Mouse (Mus musculus) cerebellum, adult 11 months (tissue): Measurements from ENCODE around the gene Map3k4.

ENCODE experiments used
- DNase-seq: peaks from one replicate; pipeline ENCODE4 v3.0.0; 2022

Gene Map3k4

DNA sequence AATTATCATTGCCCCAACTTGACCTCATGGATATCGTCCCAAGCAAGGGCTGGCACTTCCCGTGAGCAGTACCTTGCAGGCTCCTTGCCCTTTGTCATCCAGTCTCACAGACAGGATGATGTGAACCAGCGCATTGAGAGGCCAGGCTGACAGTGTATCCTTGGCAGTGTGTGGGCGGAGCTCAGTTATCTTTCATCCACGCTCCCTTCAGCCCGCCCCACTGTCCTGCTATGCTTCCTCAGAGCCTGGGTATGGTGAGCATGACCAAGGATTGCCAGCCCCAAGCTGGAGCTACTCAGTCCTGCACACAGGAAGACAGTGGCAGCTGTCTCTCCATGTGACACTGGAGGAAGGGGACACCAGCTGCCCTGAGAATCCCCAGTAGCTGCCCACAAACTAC, 102.4 kb downstream of the Map3k4 start:
- DNase-seq, result no peak

DNA sequence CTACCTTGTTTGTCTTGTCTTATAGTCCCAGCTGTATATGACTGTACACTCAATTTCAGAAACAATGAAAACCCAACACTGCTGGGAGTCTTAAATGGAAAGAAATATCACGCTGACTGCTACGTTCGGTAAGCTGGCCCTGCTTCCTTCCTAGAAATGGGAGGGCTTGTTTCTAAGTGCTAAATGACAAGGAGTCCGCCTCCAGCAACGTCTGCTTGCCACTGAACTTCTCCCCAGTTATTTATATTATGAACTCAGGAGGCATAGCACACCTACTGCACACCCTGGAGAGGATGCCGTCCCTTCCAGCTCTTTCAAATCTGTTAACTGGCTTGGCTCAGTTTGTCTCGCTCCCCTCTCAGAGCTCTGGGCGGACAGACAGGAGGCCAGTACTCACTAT, 105.2 kb downstream of the Map3k4 start:
- no peak for DNase-seq

DNA sequence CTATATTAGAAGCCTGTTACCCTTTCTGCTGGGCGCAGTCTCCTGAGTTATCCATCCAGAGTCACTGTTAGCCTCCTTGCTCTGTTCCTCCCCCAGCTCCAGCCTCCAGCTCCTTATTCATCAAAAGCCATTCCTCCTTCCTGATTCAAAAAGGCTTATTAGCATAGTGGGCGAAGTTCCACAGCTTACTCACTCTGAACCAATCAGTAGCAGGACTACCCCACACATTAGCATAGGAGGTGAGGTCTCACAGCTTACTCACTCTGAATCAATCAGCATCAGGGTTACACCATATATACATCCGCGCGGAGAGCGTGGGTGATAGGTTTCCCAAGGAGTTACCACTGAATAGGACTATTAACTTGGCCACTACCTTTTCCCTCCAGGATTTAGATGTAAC, 106.3 kb downstream of the Map3k4 start:
- no peak for DNase-seq

DNA sequence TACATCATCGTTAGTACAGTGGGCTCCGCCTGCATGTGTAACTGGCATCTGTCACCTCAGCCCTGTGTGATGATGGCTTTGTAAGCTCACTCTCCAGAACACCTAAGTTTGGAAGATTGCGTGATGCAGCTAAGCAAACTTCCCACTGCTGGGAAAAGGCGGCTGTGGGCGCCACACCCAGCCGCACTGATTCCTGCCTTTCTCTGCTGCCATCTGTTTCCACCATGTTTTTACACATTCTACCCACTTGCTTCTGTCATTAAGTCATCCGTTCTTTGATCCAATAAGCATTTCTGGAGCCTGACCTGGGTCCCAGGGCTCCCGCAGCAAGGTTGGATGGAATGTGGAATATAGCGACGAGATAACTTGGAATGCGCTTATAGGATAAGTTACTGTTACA, 106.7 kb downstream of the Map3k4 start:
- DNase-seq, result no peak

DNA sequence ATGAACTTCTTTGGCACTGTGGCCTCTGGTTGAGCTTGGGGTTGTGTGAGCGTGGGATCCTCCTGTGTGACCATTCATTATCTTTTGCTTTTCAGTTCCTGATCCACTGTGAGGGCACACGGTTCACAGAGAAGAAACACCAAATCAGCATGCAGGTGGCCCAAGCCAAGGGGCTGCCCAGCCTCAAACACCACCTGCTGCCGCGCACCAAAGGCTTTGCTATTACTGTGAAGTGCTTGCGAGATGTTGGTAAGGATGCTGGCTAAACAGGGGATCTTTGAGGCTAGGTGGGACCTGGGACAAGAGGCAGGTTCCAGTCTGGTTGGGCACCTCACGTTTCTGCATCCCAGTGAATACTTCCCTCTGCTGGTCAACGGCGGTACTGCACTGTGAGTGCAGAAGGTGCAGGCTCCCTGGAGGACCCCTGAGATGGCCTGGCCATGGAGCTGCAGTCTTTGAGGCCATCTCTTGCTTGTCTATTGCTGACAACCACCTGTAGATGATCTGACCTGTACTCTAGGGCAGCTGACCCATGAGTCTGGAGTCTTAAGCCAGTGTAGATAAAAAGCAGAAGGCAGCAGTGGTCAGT, 108.0 kb downstream of the Map3k4 start:
- peak; percentile 78 for DNase-seq

DNA sequence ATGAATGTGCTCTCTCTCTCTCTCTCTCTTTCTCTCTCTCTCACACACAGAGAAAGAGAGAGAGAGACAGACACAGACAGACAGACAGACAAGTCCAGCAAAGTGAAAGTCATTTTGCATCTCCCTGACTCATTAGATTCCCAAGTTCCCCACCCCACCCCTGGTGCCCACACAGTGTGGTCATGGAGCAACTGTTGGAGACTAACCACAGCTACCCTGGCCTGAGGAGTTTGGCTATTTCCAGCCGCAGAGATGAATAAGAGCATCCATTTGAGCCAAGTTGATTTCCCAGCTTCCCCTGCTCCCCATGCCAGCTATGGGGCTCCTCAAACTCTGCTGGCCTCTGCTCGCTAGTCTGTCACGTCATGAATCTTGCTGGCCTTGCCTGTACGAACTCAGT, 109.1 kb downstream of the Map3k4 start:
- no peak for DNase-seq

DNA sequence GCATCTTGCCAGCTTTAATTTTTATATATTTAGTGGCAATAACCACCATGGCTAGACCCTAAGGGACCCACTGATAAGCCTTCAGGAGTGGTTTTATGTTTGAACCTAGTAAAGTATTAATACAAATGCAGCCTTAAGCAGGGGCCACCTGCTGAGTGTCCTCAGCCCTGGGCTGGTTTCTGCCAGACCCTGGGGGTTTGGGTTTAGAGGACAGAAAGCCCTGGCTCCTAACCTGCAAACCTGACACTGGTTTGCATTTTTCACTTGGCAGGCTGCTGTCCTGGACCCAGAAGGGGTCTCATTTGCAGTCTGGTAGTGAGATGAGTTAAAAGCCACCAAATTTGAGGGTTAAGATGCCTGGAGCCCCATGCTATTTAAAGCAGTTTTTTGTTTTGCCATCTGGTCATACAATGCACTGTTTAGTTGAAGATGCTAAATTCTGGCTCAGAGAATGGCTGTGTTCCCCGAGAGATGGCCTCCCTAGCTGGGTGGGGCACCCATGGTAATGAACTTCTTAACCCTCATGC, 111.5 kb downstream of the Map3k4 start:
- no peak for DNase-seq

DNA sequence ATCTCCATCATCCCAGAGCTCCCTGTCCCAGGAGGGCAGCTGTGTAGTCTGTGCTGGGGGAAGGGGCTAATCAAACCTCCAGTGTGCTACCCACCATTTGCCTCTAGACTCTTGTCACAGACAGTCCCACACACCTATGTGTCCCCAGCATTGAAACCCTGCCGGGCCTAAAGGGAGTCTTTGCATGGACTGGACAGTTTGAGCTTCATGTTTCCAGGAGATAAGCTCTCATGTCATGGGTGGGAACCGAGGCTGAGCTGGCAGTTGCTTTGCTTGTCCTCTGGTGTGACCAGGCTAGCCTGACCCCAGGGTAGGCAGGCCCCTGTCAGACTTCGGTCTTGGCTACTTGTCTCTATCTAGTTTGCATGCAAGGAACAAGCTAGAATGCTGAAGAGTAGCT, 112.3 kb downstream of the Map3k4 start:
- no peak for DNase-seq

DNA sequence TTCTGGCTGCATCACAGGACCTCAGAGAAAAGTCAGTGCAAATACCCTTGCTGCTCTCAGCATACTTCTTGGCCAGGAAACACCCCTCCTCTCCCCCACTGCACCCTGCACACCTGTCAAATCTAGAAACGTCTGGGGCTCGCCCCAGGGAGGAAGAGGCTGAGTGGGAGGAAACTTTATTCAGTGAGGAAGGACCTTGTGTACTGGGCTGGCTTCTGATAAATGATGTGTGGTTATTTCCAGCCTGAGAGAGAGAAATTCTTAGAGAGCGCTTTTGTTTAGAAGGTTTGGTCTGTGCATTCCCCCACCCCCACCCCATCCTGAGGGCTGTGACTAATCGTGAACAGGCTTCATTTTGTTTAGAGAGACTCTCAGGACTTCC, 112.9 kb downstream of the Map3k4 start:
- DNase-seq, result no peak

DNA sequence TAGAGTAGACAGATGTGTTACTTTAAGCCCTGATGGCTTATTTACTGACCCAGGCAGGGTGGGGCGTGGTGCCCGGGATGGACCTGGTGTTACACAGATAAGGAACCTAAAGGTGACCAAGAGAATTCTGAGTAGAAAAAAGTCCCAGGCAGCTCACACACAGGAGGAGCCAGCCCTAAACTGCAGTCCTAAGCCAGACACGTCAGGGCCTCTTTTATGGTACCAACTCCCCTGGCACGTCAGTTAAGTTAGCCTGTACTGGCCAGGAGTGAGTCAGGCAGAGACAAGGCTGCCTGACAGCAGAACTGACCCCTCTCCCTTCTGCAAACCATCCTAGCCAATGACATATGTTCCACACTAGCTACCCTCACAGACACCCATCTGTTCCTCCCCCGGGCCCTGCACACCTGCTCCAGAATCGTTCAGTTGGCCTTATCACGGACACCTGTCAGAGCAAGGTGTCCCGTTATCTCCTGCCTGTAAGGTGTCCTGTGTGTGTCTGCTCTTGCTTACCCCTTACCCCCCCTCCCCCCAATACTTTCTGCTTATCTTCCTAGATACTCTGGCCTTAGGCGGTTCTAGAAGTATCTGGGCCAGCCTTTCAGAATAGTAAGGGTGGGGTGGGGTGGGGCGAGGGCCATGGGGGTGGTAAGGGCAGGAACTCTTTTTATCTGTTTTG, 113.4 kb downstream of the Map3k4 start:
- DNase-seq, result no peak

DNA sequence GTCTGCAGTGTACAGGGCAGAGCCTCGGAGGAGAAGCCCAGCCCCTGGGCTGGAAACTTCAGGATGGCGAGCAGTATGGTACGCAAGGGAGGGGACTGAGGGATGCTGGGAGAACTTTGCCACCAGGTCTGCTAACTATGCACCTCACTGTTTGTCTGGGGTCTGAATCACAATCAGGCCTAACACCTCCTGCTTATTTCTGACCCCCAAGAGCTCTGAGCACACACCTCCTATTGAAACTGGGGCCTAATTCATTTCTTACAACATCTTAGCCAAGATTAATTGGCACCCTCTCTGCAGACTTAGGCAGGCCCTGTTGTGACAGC, 113.9 kb downstream of the Map3k4 start:
- no peak for DNase-seq

DNA sequence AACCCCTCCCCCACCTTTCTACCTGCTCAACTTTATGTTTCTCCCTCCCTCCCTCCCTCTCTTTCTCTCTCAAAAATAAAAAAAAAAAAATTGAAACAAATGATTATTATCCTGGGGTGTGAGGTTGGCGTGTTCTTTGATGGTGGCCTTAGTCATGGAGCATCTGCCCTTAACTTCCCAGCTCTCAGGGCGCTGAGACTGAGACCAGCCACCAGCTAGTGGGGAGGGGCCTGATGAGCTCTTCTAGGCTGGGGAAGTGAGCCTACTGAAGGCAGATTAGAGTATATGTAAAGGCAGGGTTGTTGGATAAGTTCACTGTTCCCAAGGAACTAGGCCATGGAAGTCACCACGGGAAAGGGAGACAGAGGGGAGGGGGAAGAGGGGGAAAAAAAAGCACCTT, 114.3 kb downstream of the Map3k4 start:
- no peak for DNase-seq

DNA sequence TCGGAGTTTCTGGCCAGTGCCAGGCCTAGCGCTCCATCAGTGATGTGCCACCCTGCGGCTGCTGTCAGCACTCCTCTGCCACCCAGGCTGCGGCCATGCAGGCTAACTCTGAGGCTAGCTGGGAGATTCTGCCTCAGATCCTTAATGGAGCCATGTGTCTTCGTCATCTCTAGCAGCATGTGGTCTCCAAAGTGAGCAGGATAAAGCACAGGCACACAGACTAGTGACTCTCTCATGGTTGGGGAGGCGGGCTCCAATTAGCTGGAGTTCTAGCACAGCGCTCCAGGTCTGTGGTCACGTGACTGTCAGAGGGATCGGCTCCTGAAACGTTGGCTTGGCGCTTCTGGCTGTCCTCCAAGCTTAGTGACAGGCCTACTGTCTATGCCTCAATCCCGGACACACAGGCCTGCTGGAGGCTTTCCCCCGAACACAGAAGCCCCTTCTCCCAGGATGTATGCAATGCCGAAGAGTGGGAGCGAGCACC, 115.1 kb downstream of the Map3k4 start:
- DNase-seq, result peak; percentile 44

DNA sequence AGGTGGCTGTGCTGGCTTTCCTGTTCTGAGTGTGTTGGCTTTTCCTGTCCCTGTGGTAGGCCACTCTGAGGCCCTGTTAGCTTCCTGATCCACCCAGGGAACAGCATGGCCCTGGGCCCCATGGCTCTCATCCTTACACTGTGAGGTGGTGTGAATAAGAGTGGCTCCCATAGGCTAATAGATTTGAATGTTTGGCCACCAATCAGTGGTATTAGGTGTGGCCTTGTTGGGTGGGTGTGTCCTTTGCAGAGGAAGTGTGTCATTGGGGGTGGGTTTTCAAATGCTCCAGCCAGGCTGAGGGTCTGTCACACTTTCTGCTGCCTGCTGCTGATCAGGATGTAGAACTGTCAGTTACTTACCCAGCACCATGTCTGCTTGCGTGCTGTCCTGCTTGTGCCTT, 117.5 kb downstream of the Map3k4 start:
- no peak for DNase-seq

DNA sequence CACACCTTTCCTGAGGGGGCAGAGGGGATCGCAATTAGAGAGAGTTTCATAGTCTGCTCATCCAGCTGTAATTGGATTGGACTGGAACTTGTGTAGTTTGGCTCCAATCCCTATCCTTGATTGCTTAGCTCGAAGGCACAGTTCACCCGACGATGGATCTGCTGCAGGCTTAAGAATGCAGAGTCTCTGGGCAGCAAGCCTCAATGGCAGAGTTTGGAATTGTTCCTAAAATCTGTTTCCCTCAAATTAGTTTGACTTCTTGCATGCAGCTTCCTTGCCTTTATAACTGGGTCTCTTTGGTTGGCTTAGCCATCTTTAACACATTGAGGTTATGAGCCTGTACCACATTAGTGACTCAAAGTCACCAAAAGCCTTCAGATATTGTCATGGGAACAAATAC, 118.7 kb downstream of the Map3k4 start:
- DNase-seq, result no peak

DNA sequence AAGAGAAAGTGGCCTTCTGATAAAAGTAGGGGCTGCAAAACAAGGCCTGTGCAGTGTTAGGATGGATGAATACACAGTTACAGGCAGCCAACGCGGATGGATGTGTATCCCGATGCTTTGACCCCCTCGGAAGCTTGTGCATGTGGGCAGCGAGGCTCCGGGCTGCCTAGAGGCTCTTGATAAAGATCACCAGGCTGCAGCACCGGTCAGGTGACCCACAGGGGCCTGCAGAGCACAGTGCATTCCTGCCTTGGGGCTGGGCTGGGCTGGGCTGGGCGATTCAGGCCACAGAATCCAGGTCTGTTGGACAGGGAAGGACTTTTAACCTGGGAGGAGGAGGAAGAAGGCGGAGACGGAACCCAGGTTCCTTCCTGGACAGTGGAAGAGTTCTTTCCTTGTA, 123.0 kb downstream of the Map3k4 start:
- DNase-seq, result no peak

DNA sequence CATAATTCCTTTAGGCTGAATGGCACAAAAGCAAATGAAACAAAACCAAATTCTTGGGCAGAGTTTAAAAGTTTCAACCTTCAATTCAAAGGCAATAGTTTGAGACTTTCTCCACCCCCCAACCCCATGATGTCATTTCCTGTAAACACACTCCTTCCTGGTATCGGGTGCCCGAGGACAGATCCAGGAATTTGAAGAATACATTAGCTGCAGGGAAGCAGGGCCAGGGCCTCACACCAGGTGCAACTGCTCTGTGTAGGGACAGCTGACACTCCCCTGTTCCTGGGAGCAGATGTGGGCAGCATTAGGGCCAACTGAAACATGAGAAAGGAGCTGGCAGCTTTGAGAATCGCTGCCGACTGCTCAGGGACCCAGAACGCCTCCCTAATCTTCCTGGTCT, 123.5 kb downstream of the Map3k4 start:
- DNase-seq, result no peak

DNA sequence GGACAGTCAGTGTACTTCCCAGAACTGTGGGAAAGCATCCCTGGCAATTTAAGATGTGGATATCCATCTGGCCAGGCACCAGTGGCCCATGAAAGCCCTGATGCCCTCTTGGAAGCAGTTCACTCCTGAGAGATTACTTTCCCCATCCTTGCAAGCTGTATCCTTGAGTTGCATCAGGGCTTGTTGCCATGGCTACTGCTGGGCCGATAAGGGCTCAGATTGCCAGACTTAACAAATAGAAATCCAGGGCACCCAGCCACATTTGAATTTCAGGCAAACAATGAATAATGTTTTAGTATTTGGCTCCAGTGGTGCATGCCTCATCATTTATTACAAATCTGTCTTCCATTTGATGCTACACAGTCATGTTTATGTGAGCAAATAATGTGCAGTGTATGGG, 130.8 kb downstream of the Map3k4 start:
- no peak for DNase-seq

DNA sequence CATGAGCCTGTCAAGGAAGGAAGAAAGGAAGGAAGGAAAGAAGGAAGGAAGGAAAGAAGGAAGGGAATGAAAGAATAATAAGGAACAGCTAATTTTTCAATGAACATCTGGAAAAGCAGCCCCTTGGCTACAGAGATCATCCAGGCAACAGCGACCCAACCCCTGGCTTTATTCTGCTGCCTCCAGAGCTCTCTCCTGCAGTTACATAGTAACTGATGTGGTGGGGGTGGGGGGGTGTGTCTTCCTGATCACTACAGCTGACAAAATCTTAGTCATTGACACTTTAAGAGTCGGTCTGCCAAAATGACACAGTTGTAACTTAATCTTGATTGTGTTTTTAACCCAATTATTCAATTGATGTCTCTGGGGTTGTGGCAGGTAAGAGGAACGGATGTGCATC, 132.3 kb downstream of the Map3k4 start:
- DNase-seq, result no peak

DNA sequence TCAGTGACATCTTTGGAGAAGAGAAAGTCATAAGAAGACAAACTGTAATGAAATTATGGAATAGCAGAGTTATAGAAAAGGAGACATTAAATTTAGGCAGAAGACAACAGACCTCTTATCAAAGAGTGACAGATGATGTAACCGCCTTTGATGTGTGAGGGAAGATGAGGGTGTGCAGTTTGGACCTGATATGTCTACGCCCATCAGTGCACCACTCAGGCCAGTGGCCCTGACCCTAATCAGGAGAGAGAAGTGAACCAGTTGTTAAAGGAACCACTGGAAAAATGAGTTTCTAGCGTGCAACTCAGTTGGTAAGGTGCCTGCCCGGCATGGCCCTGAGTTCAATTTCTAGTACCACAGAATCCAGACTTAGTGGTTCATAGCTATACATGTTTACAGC, 132.7 kb downstream of the Map3k4 start:
- DNase-seq, result no peak

DNA sequence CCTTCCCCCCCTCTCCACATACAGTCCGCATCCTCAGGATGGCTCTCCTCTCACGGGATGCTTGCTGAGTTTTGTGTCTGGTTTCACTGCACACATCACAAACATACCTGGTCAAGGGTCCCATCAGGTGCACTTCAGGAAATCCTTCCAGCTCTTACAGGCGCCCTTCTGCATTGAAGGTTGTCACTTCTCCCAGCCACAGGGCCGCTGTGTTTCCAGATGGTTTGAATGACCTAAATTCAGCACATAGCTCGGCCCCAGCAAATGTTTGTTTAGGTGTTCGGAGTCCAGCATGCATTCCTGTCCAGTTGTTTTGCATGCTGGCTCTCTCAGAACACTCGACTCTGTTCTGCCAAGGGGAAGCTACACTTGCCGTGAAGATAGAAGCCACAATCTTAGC, 134.3 kb downstream of the Map3k4 start:
- no peak for DNase-seq

DNA sequence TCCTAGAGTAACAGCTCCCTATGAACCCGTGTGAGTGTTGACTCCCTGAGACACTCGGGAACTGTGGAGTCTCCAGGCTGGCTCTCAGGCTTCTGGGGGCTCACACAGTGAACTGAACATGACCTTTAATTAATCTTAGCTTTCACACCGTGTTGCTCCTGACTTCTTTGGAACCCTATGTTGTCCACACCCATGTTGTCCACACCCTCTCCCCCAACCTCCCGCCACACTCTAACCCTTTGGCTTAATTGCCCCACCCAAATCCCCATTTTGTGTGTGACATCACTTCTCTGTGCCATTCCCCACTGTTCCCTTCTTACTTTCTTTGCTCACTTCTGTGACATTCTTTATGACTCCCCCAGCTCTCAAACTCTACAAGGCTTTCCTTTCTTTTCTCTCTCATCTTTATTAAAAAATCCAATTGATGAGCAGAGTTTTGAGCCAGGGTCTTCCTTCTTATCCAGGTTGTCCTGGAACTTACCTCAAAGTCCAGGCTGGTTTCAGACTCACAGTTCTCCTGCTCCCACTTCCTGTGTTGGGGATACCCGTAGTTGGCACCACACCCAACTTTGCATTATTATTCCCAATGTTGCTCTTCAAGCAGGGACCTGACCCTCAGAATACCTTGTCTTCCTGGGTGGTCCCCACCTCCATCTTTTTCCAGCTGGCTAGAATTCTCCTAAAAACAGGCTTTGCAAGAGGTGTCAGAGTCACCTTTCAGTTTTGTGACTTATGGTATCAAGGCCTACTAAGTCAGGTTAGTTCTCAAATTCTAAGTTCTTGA, 135.7 kb downstream of the Map3k4 start:
- DNase-seq, result no peak

DNA sequence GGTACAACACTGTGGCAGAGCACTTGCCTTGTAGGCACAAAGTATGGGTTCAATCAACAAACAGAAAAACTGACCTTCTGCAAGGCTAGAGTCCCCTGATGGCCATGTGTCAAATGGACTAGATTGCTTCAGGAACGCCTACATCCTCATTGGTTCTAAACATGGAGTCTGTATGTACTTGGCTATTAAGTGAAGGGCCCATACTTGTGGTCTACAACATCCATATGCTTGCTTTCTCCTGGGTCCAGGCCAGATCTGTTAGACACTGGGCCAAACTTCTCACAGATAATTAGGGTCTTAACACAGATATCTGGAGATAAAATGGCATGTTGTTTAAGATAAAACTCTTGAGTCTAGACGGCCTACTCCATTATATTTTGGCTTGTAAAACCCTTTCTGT, 138.8 kb downstream of the Map3k4 start:
- DNase-seq, result no peak

DNA sequence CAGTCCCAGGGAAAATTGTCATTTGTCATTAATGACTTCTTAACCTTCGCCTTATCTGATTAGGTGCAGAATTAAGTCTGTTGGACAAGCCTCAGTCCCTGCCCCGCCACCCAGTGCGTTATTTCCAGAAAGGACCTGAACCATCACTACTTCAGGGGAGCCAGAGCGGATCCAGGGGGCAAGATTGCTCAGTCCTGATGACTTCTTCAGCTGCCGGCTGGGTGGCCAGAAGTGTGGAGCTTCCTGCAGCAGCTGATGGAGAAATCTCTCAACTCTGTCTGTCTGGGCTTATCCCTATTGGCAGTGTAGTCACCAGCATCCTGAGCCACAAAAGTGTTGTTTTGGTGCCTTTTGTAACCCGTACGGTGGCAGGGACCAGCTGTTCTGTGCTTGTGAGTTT, 139.3 kb downstream of the Map3k4 start:
- no peak for DNase-seq
